In genomic region chr17:30497525-30498375, GRCm38 (mm10) we compare ENCODE assay signal across 8 mouse cellular contexts.
A peak's percentile ranks its signal among the peaks of the same experiment; 100 is the strongest.
DNase-seq lines count a peak whose midpoint lies in the region; ATAC-seq and TF ChIP-seq lines count a peak whose summit lies in the region.

No protein-coding gene starts in this region.

- H3K36me3 ChIP-seq in intestine, embryonic 15.5 days, result no peaks in the 10 kb centered on the region

- no peaks in the 10 kb centered on the region for H3K9me3 ChIP-seq in intestine, embryonic 15.5 days

- H3K4me1 ChIP-seq in intestine, embryonic 15.5 days (replicated peaks), result 0 out of 2 replicates have a peak, but pooled peaks cover 2% of the 10 kb centered on the region

- no peaks in the 10 kb centered on the region for H3K27me3 ChIP-seq in intestine, embryonic 15.5 days (replicated peaks)

- no peak overlapping the region for H3K27ac ChIP-seq in intestine, embryonic 15.5 days
- no peak overlapping the region for H3K27ac ChIP-seq in gastrocnemius, adult 2 months

- DNase-seq in retina, postnatal 1 day, result peak; percentile 53
- DNase-seq in retina, embryonic 14.5 days (ENCODE audit: low spot score), result no peak
- peak; percentile 86 for DNase-seq in layer of hippocampus, adult 11-12 months (ENCODE audit: low spot score)
- DNase-seq in mesoderm, embryonic 11.5 days (ENCODE audit: low read depth, low spot score), result peak; percentile 41
- DNase-seq in telencephalon, adult 2 months (ENCODE audit: low read depth, low spot score), result peak; percentile 75
- DNase-seq in kidney, postnatal 4 days, result no peak
- no peak for DNase-seq in gastrocnemius, adult 2 months

- no peak for TF ChIP-seq CTCF in gastrocnemius, adult 2 months (IDR thresholded peaks at IDR 0.05)

- H3K9ac ChIP-seq in intestine, embryonic 15.5 days, result no peak overlapping the region

- H3K4me3 ChIP-seq in intestine, embryonic 15.5 days (replicated peaks), result no peak overlapping the region
- no peak overlapping the region for H3K4me3 ChIP-seq in gastrocnemius, adult 2 months

- intact Hi-C loops in gastrocnemius, adult 2 months (cut with DNase I), result no loop called here

- no peak for ATAC-seq in intestine, embryonic 15.5 days

- H3K4me2 ChIP-seq in intestine, embryonic 15.5 days (replicated peaks), result no peak overlapping the region

- WGBS in intestine, embryonic 15.5 days, result 75% methylated on average over 11 of the region's 11 CpGs

Comparison
In these comparisons a context has a peak if more than half of its experiments do, and no peak if none do; other contexts are left out.
1. DNase-seq: peak in retina, postnatal 1 day (single experiment), layer of hippocampus, adult 11-12 months (single experiment), mesoderm, embryonic 11.5 days (single experiment) and telencephalon, adult 2 months (single experiment); none in retina, embryonic 14.5 days (single experiment), kidney, postnatal 4 days (0 of 2) and gastrocnemius, adult 2 months (single experiment).